Mouse (Mus musculus) stomach, postnatal 0 days (tissue): Measurements from ENCODE around the gene Mei1. TPM values are rescaled to one million over a fixed set of nuclear protein-coding genes. Genes with fewer than 3 reads are reported as not detected.
"Not testable (repeated sequence)": the region's sequence is repeated elsewhere in the genome, so short reads cannot be mapped to it uniquely, and the experiment has no call there.

Experiments used
- ATAC-seq: fragments of 200-750 bp; cut with Nextera tagmentation; 2 replicates; pipeline ENCODE4 v1.8.0; 2017; ENCODE audit not compliant: low FRiP score, low TSS enrichment
- DNase-seq: peaks from one replicate; pipeline ENCODE4 v3.0.0-alpha.2; 2016; ENCODE audit warnings: low spot score
- H3K27ac ChIP-seq: fragments of 300-500 bp; sonication (generic); replicated peaks from 2 replicates; pipeline ENCODE4 v1.5.1; 2014; ENCODE audit warnings: mild to moderate bottlenecking, control low read depth
- H3K27me3 ChIP-seq: fragments of 300-500 bp; sonication (generic); 2 replicates; pipeline ENCODE4 v1.6.1; 2014; ENCODE audit warnings: low read length; ENCODE audit not compliant: control insufficient read depth, insufficient read depth
- H3K36me3 ChIP-seq: fragments of 300-500 bp; sonication (generic); 2 replicates; pipeline ENCODE4 v1.6.1; 2014; ENCODE audit warnings: low read length, mixed read lengths; ENCODE audit not compliant: control insufficient read depth, insufficient read depth
- H3K4me1 ChIP-seq: fragments of 300-500 bp; sonication (generic); replicated peaks from 2 replicates; pipeline ENCODE4 v1.6.1; 2014; ENCODE audit warnings: antibody characterized with exemption; ENCODE audit not compliant: control insufficient read depth, insufficient read depth
- H3K4me2 ChIP-seq: fragments of 300-500 bp; sonication (generic); replicated peaks from 2 replicates; pipeline ENCODE4 v1.6.1; 2014; ENCODE audit warnings: low read depth, mild to moderate bottlenecking, control low read depth, moderate library complexity
- H3K4me3 ChIP-seq: fragments of 300-500 bp; sonication (generic); 2 replicates; pipeline ENCODE4 v1.5.1; 2014; ENCODE audit warnings: low read depth, low read length, control low read depth
- H3K9ac ChIP-seq: fragments of 300-500 bp; sonication (generic); 2 replicates; pipeline ENCODE4 v1.6.1; 2014; ENCODE audit warnings: mild to moderate bottlenecking, low read length, control low read depth, mixed read lengths
- H3K9me3 ChIP-seq: fragments of 300-500 bp; sonication (generic); 2 replicates; pipeline ENCODE4 v1.6.1; 2016; ENCODE audit warnings: low read length; ENCODE audit not compliant: control insufficient read depth
- CTCF ChIP-seq: IDR thresholded peaks from 2 replicates; pipeline ENCODE4 v1.5.1; 2016; ENCODE audit warnings: antibody characterized with exemption, low read depth, mild to moderate bottlenecking, moderate library complexity
- EP300 ChIP-seq: optimal IDR thresholded peaks from 2 replicates; pipeline ENCODE3; 2016; ENCODE audit warnings: antibody characterized with exemption
- WGBS: fragments of 180-500 bp; shearing (Covaris S2); extraction: QIAGEN DNeasy Blood & Tissue Kit; methylation state at CpG from one replicate; pipeline ENCODE4 v1.1.7; 2014; 5-methylcytosine and 5-hydroxymethylcytosine counted together
- polyA plus RNA-seq: library from polyadenylated mRNA; unstranded; fragments of >200 nt; fragmentation: Nextera tagmentation; extraction: Ambion mirVana; gene quantifications from 2 replicates; pipeline ENCODE4 v1.2.1, GENCODE M21; 2015

The Mei1 gene
- polyA plus RNA-seq, 1 experiment from 2014 or later, result 0.02 TPM

DNA sequence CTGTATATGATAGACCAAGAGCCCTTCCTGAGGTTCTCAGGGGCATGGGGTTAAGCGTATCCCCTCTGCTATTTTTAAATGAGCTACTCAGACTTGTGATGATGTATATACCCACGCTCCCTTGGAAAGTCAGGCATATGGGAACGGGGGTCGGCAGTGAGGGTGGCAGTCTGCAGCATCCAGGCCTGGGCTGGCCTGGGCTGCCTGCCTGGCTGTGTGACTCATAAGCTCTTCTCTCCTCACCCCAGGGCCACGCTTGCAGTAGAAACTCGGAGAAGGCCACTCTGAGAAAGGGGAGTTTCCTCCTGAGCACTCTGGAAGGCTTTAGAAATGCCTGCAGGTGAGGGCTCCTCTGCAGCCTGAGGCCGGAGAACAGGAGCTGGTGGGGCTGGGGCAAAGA lies 21.3 kb downstream of the Mei1 start:
- H3K9me3 ChIP-seq, result no peaks in the 10 kb centered on the region
- no peak overlapping the region for H3K9ac ChIP-seq
- H3K36me3 ChIP-seq, result no peaks in the 10 kb centered on the region
- no peaks in the 10 kb centered on the region for H3K27me3 ChIP-seq
- H3K27ac ChIP-seq, result no peak overlapping the region
- WGBS, result 71% methylated on average over 7 of the region's 7 CpGs
- DNase-seq (no peak), ATAC-seq (no peak)
- TF ChIP-seq CTCF (no peak), EP300 (no peak)
- H3K4me2 ChIP-seq, result no peak overlapping the region
- H3K4me3 ChIP-seq, result no peak overlapping the region
- no peaks in the 10 kb centered on the region for H3K4me1 ChIP-seq

DNA sequence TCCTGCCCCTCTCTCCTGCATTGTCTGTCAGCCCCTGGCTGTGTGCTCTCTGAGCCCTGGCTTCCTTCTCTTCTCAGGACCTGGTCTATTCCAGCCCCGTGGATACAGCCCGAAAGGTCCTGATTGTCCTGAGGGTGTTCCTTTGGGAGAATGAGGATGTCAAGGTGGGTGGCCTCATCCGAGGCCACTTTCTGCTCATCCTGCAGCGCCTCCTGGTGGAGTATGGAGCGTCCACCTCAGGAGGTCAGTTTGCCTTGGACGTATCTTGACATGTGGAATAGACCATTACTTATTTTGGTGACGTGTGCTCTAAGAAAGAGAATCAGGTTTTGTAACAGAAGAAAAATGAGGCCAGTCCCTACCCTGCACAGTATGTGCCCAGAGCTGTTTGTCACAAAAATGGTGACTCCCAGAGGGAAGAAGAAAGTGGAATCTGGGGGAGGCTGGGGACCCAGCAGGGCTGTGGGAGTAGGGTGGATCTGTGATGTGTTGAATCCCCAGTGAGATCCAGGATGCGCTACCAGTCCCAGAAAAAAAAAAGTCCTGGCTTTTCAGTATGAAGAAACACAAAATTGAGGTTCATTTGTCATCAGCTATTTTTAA lies 37.3 kb downstream of the Mei1 start:
- Histone ChIP-seq H3K9ac (no peak overlapping the region), H3K27ac (no peak overlapping the region), H3K4me3 (no peak overlapping the region), H3K9me3 (no peaks in the 10 kb centered on the region), H3K36me3 (no peaks in the 10 kb centered on the region), H3K27me3 (no peaks in the 10 kb centered on the region), H3K4me2 (no peak overlapping the region), H3K4me1 (no peaks in the 10 kb centered on the region)
- peak; percentile 58 for DNase-seq
- no peak; the same call in 1 of the 2 replicates for ATAC-seq
- TF ChIP-seq EP300 (no peak), CTCF (peak; percentile 83)
- WGBS, result 24% methylated on average over 8 of the region's 8 CpGs

- no peaks in the 10 kb centered on the region for H3K4me1 ChIP-seq
- H3K9me3 ChIP-seq, result no peaks in the 10 kb centered on the region
- H3K36me3 ChIP-seq, result no peaks in the 10 kb centered on the region
- H3K27ac ChIP-seq, result no peak overlapping the region
- ATAC-seq (no peak), DNase-seq (no peak)
- H3K27me3 ChIP-seq, result no peaks in the 10 kb centered on the region
- H3K9ac ChIP-seq, result no peak overlapping the region
- TF ChIP-seq CTCF, result no peak
- no peak for TF ChIP-seq EP300
- no peak overlapping the region for H3K4me2 ChIP-seq
- WGBS, result 73% methylated on average over 8 of the region's 8 CpGs
- H3K4me3 ChIP-seq, result no peak overlapping the region
Observed at GRCm38 (mm10) chr15:82120544-82120943, 50.7 kb downstream of the Mei1 start.

GRCm38 (mm10) chr15:82126690-82127089 lies 56.9 kb downstream of the Mei1 start:
- H3K4me1 ChIP-seq, H3K4me3 ChIP-seq, H3K9ac ChIP-seq, ATAC-seq, H3K9me3 ChIP-seq, H3K36me3 ChIP-seq, H3K27ac ChIP-seq, H3K27me3 ChIP-seq, DNase-seq: not testable (repeated sequence)
- peak overlapping the region; percentile 91; the same call in 1 of the 2 replicates for H3K4me2 ChIP-seq
- WGBS, result 76% methylated on average over 4 of the region's 4 CpGs

DNA sequence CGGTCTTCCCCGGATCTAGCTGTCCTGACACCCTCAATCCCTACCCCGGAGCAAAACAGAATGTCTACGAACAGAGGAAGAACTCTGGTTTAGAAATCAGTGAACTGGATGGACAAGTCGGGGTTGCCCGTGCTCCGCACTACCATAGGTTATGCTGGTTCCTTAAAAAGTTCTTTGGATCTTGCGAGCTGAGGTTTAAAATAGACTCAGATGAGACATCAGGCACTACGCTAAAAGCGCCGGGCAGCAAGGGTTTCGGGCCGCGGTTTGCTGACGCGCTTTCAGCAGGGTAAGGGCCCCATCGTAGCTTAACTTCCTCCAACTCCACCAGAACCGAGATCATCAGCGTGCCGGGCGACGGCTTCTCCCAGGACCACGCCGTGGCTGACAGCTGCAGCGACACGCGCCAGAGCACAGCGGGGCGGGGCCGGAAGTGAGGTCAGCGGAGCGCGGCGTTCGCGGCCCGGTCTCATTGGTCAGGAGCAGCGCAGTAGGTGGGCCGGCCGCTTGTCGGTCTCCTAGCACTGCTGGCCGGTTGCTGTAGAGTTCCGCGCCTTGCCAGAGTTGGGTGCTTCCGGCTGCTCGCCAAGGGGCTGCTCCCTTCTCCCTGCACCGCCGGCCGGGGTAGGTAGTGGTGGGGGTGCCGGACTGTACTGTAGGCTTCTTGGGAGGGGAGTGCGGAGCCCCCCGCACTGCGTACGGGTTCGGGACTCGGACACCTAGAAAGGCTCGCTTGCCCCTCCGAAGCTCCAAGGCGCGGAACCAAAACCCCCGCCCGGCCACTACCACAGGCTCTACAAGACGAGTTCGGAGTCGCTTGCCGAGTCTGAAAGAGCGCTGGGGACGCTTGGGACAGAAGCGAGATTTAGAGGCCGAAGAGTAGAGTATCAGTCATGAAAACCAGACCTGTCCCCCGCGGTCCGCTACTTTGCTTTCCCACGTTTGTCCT lies 57.9 kb downstream of the Mei1 start, which contains the start of gene Ccdc134:
TSS of gene Ccdc134 (plus strand) at position 497 of the 949 bp plus-strand sequence.
- Histone ChIP-seq H3K4me1 (no peaks in the 10 kb centered on the region), H3K27me3 (no peaks in the 10 kb centered on the region), H3K27ac (peak within 1 kb of the TSS; percentile 84), H3K9me3 (no peaks in the 10 kb centered on the region), H3K4me3 (peak within 1 kb of the TSS; percentile 64), H3K36me3 (peaks cover 3% of the 10 kb centered on the region), H3K4me2 (peak within 1 kb of the TSS; percentile 91), H3K9ac (peak within 1 kb of the TSS; percentile 81)
- under 1% methylated on average over 69 of the region's 74 CpGs for WGBS
- peak; percentile 97 for DNase-seq
- ATAC-seq, result peak; percentile 100
- TF ChIP-seq CTCF, result no peak
- no peak for TF ChIP-seq EP300

DNA sequence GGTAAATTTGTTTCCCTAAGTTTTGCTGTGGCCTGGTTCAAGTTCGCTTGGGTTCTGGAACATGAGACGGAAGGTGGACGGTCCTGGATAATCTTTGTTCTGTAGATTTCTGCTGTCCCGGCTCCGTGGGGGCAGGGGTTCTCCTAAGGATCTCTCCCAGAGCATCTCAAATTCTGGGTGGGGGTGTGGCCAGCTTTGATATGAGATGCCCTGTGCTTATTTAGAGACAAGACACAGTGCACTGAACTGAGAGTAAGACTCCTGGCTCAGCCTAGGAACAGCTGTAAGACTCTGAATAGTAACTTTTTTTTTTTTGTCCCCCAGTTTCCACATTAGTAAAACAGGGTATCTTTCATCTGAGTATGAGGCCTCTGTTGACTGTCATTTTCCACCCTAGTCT lies 58.6 kb downstream of the Mei1 start:
- DNase-seq (no peak), ATAC-seq (no peak)
- peak overlapping the region; percentile 81 for H3K9ac ChIP-seq
- H3K4me3 ChIP-seq, result peak overlapping the region; percentile 64
- WGBS, result 4% methylated on average over 5 of the region's 5 CpGs
- peak overlapping the region; percentile 84 for H3K27ac ChIP-seq
- no peaks in the 10 kb centered on the region for H3K27me3 ChIP-seq
- no peak for TF ChIP-seq CTCF
- no peak for TF ChIP-seq EP300
- no peaks in the 10 kb centered on the region for H3K9me3 ChIP-seq
- H3K4me2 ChIP-seq, result peak overlapping the region; percentile 91
- H3K4me1 ChIP-seq, result no peaks in the 10 kb centered on the region
- H3K36me3 ChIP-seq, result peaks cover 3% of the 10 kb centered on the region
